Mouse (Mus musculus) heart, embryonic 11.5 days (tissue): ENCODE data around the gene Camsap3. TPM values are rescaled to one million over a fixed set of nuclear protein-coding genes. Genes with fewer than 3 reads are reported as not detected.

Source experiments
- ATAC-seq: fragments of 200-750 bp; cut with Nextera tagmentation; replicated peaks from 2 replicates; pipeline ENCODE4 v1.8.0; 2017; ENCODE audit warnings: moderate library complexity; ENCODE audit not compliant: insufficient number of reproducible peaks, low FRiP score, low TSS enrichment
- H3K27ac ChIP-seq: fragments of 300-500 bp; sonication (generic); 2 replicates; pipeline ENCODE4 v1.5.1; 2014; ENCODE audit warnings: mild to moderate bottlenecking, low read depth, low read length
- H3K27me3 ChIP-seq: fragments of 300-500 bp; sonication (generic); 2 replicates; pipeline ENCODE4 v1.6.1; 2014; ENCODE audit warnings: mild to moderate bottlenecking, low read length, mixed read lengths; ENCODE audit not compliant: control insufficient read depth, insufficient read depth
- H3K36me3 ChIP-seq: fragments of 300-500 bp; sonication (generic); 2 replicates; pipeline ENCODE4 v1.6.1; 2014; ENCODE audit warnings: mild to moderate bottlenecking, low read length, moderate library complexity, mixed read lengths; ENCODE audit not compliant: control insufficient read depth, insufficient read depth
- H3K4me1 ChIP-seq: fragments of 300-500 bp; sonication (generic); 2 replicates; pipeline ENCODE4 v1.6.1; 2014; ENCODE audit warnings: low read length; ENCODE audit not compliant: control insufficient read depth, insufficient read depth
- H3K4me2 ChIP-seq: fragments of 300-500 bp; sonication (generic); 2 replicates; pipeline ENCODE4 v1.6.1; 2014; ENCODE audit warnings: mild to moderate bottlenecking, moderate library complexity
- H3K4me3 ChIP-seq: fragments of 300-500 bp; sonication (generic); 2 replicates; pipeline ENCODE4 v1.5.1; 2014; ENCODE audit warnings: low read depth, low read length
- H3K9ac ChIP-seq: fragments of 300-500 bp; sonication (generic); 2 replicates; pipeline ENCODE4 v1.6.1; 2014; ENCODE audit warnings: mild to moderate bottlenecking, low read depth, low read length, moderate library complexity
- H3K9me3 ChIP-seq: fragments of 300-500 bp; sonication (generic); replicated peaks from 2 replicates; pipeline ENCODE4 v1.6.1; 2016; ENCODE audit warnings: low read length; ENCODE audit not compliant: control insufficient read depth
- WGBS: fragments of 180-500 bp; shearing (Covaris S2); extraction: QIAGEN DNeasy Blood & Tissue Kit; methylation state at CpG from one replicate; pipeline ENCODE4 v1.1.7; 2014; ENCODE audit not compliant: insufficient replicate concordance; 5-methylcytosine and 5-hydroxymethylcytosine counted together
- polyA plus RNA-seq: library from polyadenylated mRNA; unstranded; fragments of >200 nt; fragmentation: Nextera tagmentation; extraction: Ambion mirVana; gene quantifications from 2 replicates; pipeline ENCODE4 v1.2.1, GENCODE M21; 2014

Gene Camsap3
- 1.6 TPM in 2 replicates for polyA plus RNA-seq

- Histone ChIP-seq H3K9me3 (no peaks in the 10 kb centered on the region), H3K27me3 (peaks cover 15% of the 10 kb centered on the region), H3K4me2 (peak within 1 kb of the TSS; percentile 99), H3K36me3 (no peaks in the 10 kb centered on the region), H3K4me3 (peak within 1 kb of the TSS; percentile 81), H3K4me1 (no peaks in the 10 kb centered on the region), H3K9ac (peak within 1 kb of the TSS; percentile 75), H3K27ac (no peak within 1 kb of the TSS)
- ATAC-seq = no peak
- 27% methylated on average over 7 of the region's 7 CpGs for WGBS
These were observed at the start of gene Camsap3 for GRCm38 (mm10) chr8:3586993-3587390. Gene Camsap3, plus strand, starts transcription at chr8:3587293.

- Histone ChIP-seq H3K27me3 (no peaks in the 10 kb centered on the region), H3K4me3 (no peak overlapping the region), H3K36me3 (peaks cover 5% of the 10 kb centered on the region), H3K9me3 (no peaks in the 10 kb centered on the region), H3K4me1 (no peaks in the 10 kb centered on the region), H3K9ac (no peak overlapping the region), H3K27ac (no peak overlapping the region), H3K4me2 (no peak overlapping the region)
- no peak for ATAC-seq
- 93% methylated on average over 24 of the region's 26 CpGs for WGBS
These were observed 49.4 kb upstream of the Camsap3 start for GRCm38 (mm10) chr8:3537666-3538065.

- H3K4me3 ChIP-seq = no peak overlapping the region
- WGBS = 78% methylated on average over 7 of the region's 7 CpGs
- no peaks in the 10 kb centered on the region for H3K27me3 ChIP-seq
- no peaks in the 10 kb centered on the region for H3K9me3 ChIP-seq
- no peak overlapping the region for H3K27ac ChIP-seq
- H3K4me1 ChIP-seq = no peaks in the 10 kb centered on the region
- H3K36me3 ChIP-seq = peaks cover 12% of the 10 kb centered on the region
- ATAC-seq = no peak
- no peak overlapping the region for H3K9ac ChIP-seq
- no peak overlapping the region for H3K4me2 ChIP-seq
These were observed 47.9 kb upstream of the Camsap3 start for GRCm38 (mm10) chr8:3539146-3539545.

GRCm38 (mm10) chr8:3540076-3540475 is 47.0 kb upstream of the Camsap3 start:
- 84% methylated on average over 4 of the region's 4 CpGs for WGBS
- Histone ChIP-seq H3K9ac (no peak overlapping the region), H3K27me3 (no peaks in the 10 kb centered on the region), H3K9me3 (no peaks in the 10 kb centered on the region), H3K36me3 (peaks cover 16% of the 10 kb centered on the region), H3K27ac (no peak overlapping the region), H3K4me1 (no peaks in the 10 kb centered on the region), H3K4me2 (no peak overlapping the region), H3K4me3 (no peak overlapping the region)
- no peak for ATAC-seq

GRCm38 (mm10) chr8:3546511-3546910 is 40.6 kb upstream of the Camsap3 start:
- no peaks in the 10 kb centered on the region for H3K27me3 ChIP-seq
- peaks cover 13% of the 10 kb centered on the region for H3K36me3 ChIP-seq
- H3K4me2 ChIP-seq = no peak overlapping the region
- no peaks in the 10 kb centered on the region for H3K9me3 ChIP-seq
- ATAC-seq = no peak
- H3K4me1 ChIP-seq = no peaks in the 10 kb centered on the region
- H3K4me3 ChIP-seq = no peak overlapping the region
- H3K9ac ChIP-seq = no peak overlapping the region
- no peak overlapping the region for H3K27ac ChIP-seq
- 87% methylated on average over 2 of the region's 2 CpGs for WGBS

- Histone ChIP-seq H3K9me3 (no peaks in the 10 kb centered on the region), H3K4me3 (no peak overlapping the region), H3K27ac (no peak overlapping the region), H3K27me3 (no peaks in the 10 kb centered on the region), H3K36me3 (no peaks in the 10 kb centered on the region), H3K9ac (no peak overlapping the region), H3K4me1 (no peaks in the 10 kb centered on the region), H3K4me2 (no peak overlapping the region)
- ATAC-seq = no peak
- 86% methylated on average over 1 of the region's 1 CpGs for WGBS
These were observed 34.9 kb upstream of the Camsap3 start for GRCm38 (mm10) chr8:3552240-3552639.

- H3K36me3 ChIP-seq = no peaks in the 10 kb centered on the region
- H3K4me2 ChIP-seq = no peak overlapping the region
- 60% methylated on average over 4 of the region's 4 CpGs for WGBS
- peak; percentile 92 for ATAC-seq
- no peak overlapping the region for H3K27ac ChIP-seq
- H3K9me3 ChIP-seq = no peaks in the 10 kb centered on the region
- H3K27me3 ChIP-seq = no peaks in the 10 kb centered on the region
- no peak overlapping the region for H3K4me3 ChIP-seq
- H3K4me1 ChIP-seq = no peaks in the 10 kb centered on the region
- no peak overlapping the region for H3K9ac ChIP-seq
These were observed 31.0 kb upstream of the Camsap3 start for GRCm38 (mm10) chr8:3556114-3556513.

- Histone ChIP-seq H3K9me3 (no peaks in the 10 kb centered on the region), H3K4me2 (peak within 1 kb of the TSS; percentile 62), H3K4me3 (peak within 1 kb of the TSS; percentile 31), H3K9ac (peak within 1 kb of the TSS; percentile 57), H3K27ac (no peak within 1 kb of the TSS), H3K36me3 (no peaks in the 10 kb centered on the region), H3K27me3 (no peaks in the 10 kb centered on the region), H3K4me1 (peaks cover 4% of the 10 kb centered on the region; the same call in 1 of the 2 replicates)
- ATAC-seq = peak; percentile 57
- 4% methylated on average over 12 of the region's 12 CpGs for WGBS
These were observed 19.3 kb upstream of the Camsap3 start, which contains the start of gene C330021F23Rik for GRCm38 (mm10) chr8:3567641-3568371. Gene C330021F23Rik, plus strand, starts transcription at chr8:3567990.

- ATAC-seq = no peak
- H3K4me1 ChIP-seq = peaks cover 4% of the 10 kb centered on the region; the same call in 1 of the 2 replicates
- H3K4me3 ChIP-seq = peak overlapping the region; percentile 31
- WGBS = 17% methylated on average over 7 of the region's 7 CpGs
- H3K9me3 ChIP-seq = no peaks in the 10 kb centered on the region
- peak overlapping the region; percentile 57; the same call in 1 of the 2 replicates for H3K9ac ChIP-seq
- no peak overlapping the region for H3K27ac ChIP-seq
- no peaks in the 10 kb centered on the region for H3K36me3 ChIP-seq
- peak overlapping the region; percentile 62 for H3K4me2 ChIP-seq
- no peaks in the 10 kb centered on the region for H3K27me3 ChIP-seq
These were observed 18.7 kb upstream of the Camsap3 start for GRCm38 (mm10) chr8:3568378-3568777.
